Mouse (Mus musculus): ENCODE data around the gene Kif14.

- TF ChIP-seq CTCF (IDR thresholded peaks at IDR 0.05; ENCODE audit: low read depth, low read length) (no peak), GATA2 (IDR thresholded peaks at IDR 0.05; ENCODE audit: borderline replicate concordance, low read depth, low read length) (no peak), GATA1 (IDR thresholded peaks at IDR 0.05; ENCODE audit: borderline replicate concordance, low read length) (no peak)
Observed at GRCm38 (mm10) chr1:136469408-136469807, 3.3 kb downstream of the Kif14 start.

Measured in G1E (cell line).